Mouse (Mus musculus) limb, embryonic 13.5 days (tissue): ENCODE data around the gene Zfp106. TPM values are rescaled to one million over a fixed set of nuclear protein-coding genes. Genes with fewer than 3 reads are reported as not detected.

Experiments used
- ATAC-seq: fragments of 200-750 bp; cut with Nextera tagmentation; 2 replicates; pipeline ENCODE4 v1.8.0; 2017; ENCODE audit warnings: low read depth, moderate number of reproducible peaks, moderate TSS enrichment; ENCODE audit not compliant: low FRiP score
- H3K27ac ChIP-seq: fragments of 300-500 bp; sonication (generic); 2 replicates; pipeline ENCODE4 v1.5.1; 2015; ENCODE audit warnings: inconsistent platforms, mild to moderate bottlenecking, moderate library complexity
- H3K27me3 ChIP-seq: fragments of 300-500 bp; sonication (generic); 2 replicates; pipeline ENCODE4 v1.6.1; 2015; ENCODE audit warnings: mild to moderate bottlenecking, inconsistent platforms
- H3K36me3 ChIP-seq: fragments of 300-500 bp; sonication (generic); 2 replicates; pipeline ENCODE4 v1.6.1; 2015; ENCODE audit warnings: inconsistent platforms, mild to moderate bottlenecking, moderate library complexity
- H3K4me1 ChIP-seq: fragments of 300-500 bp; sonication (generic); 2 replicates; pipeline ENCODE4 v1.6.1; 2015; ENCODE audit warnings: inconsistent platforms
- H3K4me2 ChIP-seq: fragments of 300-500 bp; sonication (generic); replicated peaks from 2 replicates; pipeline ENCODE4 v1.6.1; 2015; ENCODE audit warnings: inconsistent platforms, mild to moderate bottlenecking, moderate library complexity
- H3K4me3 ChIP-seq: fragments of 300-500 bp; sonication (generic); 2 replicates; pipeline ENCODE4 v1.5.1; 2015; ENCODE audit warnings: moderate library complexity, mild to moderate bottlenecking, inconsistent platforms
- H3K9ac ChIP-seq: fragments of 300-500 bp; sonication (generic); 2 replicates; pipeline ENCODE4 v1.6.1; 2015; ENCODE audit warnings: mild to moderate bottlenecking, inconsistent platforms
- H3K9me3 ChIP-seq: fragments of 300-500 bp; sonication (generic); 2 replicates; pipeline ENCODE4 v1.6.1; 2016; ENCODE audit warnings: inconsistent platforms
- WGBS: fragments of 180-500 bp; shearing (Covaris S2); methylation state at CpG from one replicate; pipeline ENCODE4 v1.1.7; 2015; 5-methylcytosine and 5-hydroxymethylcytosine counted together
- polyA plus RNA-seq: library from polyadenylated mRNA; unstranded; fragments of >200 nt; fragmentation: Nextera tagmentation; extraction: Ambion mirVana; gene quantifications from 2 replicates; pipeline ENCODE4 v1.2.1, GENCODE M21; 2015

The Zfp106 gene
- 50.4 and 54.9 TPM in 2 replicates for polyA plus RNA-seq

DNA sequence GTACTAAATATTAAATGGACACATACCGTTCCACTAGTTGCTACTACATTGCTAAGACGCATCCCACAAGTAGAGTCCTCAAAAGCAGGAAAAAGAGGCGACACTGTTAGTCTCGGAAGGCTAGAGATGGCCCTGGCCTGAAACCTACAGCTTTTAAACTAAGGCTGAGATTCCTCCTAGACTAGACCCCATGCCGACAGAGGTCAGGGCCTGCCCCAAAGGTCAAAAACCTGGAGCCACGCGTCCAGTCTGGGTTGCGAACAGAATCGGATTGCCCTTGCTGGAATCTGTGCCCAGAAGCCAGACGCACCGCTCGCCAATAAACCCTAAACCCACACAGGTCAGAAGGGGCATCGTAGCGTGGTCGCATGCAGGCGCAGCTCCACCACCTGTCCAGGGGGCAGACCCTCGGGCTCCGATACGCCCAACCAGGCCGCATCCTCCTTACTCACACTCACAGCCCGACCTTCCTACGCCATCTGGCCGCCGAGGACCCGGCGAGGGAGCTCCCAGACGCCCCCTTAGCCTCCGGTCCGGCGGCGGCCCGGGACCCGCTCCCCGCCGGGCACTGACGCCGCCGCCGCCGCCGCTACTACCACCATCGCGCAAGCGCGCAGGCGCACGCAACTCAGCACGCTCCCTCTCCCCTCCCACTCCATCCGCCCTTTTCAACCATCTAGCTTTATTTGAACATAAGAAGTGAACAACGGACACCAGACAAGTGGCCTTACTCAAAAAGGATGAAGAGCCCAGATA is at the start of gene Zfp106:
TSS of gene Zfp106 (minus strand) at position 609 of the 756 bp plus-strand sequence.
- no peaks in the 10 kb centered on the region for H3K27me3 ChIP-seq

DNA sequence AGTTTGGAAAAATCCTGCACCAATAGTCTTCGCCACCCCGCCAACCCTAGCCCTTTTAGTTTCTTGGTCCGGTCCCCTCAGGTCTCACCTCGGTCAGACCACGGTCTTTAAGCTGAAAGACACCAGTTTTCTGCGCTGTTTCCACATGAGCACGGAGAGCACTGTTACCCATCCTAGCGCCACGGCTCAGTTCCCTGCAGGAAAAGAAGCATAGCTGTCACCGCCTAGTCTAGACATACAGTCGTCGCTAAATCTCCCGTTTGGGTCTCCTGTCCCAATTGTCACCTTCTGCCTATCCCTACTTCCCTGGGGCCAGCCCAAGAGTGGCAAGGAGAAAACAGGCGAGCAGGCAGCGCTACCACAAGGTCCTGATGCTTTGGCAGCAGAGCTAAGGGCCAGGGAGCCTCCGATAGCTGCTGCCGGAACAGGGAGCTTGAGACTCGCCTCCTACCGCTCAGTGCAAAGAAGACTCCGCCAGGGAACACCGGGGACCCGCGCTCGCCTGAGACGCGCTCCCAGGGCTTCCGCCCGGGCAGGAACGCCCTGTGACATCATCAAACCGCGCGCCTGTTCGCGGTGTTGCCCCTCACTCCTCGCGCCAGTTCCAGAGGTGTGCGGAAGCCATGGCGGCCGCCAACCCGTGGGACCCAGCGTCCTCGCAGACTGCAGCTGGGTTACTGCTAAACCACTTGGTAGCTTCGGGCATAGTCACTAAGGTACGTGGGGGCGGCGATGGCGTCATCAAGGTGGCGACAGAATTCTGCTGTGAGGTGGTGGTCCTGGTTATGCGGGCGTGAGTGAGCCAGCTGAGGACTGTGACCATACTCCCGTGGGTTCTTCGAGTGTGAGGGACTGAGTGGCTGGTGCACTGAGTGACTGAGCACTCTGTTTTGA is 45.4 kb upstream of the Zfp106 start, which contains the start of the genes Haus2 and Lrrc57:
TSS of gene Haus2 (plus strand) at position 554 of the 894 bp plus-strand sequence.
TSS of gene Lrrc57 (minus strand) at position 691 of the 894 bp plus-strand sequence.
- WGBS = under 1% methylated on average over 52 of the region's 52 CpGs
- ATAC-seq = peak; percentile 95
- Histone ChIP-seq H3K36me3 (peaks cover 13% of the 10 kb centered on the region), H3K4me2 (peak within 1 kb of the TSS; percentile 84), H3K4me3 (peak within 1 kb of the TSS; percentile 83), H3K27me3 (no peaks in the 10 kb centered on the region), H3K9ac (peak within 1 kb of the TSS; percentile 86), H3K4me1 (peaks cover 20% of the 10 kb centered on the region), H3K27ac (peak within 1 kb of the TSS; percentile 88), H3K9me3 (no peaks in the 10 kb centered on the region)

More for the DNA sequence above, at the start of gene Zfp106:
- under 1% methylated on average over 50 of the region's 50 CpGs for WGBS
- Histone ChIP-seq H3K4me1 (peaks cover 16% of the 10 kb centered on the region), H3K9me3 (no peaks in the 10 kb centered on the region), H3K36me3 (peaks cover 10% of the 10 kb centered on the region; the same call in 1 of the 2 replicates), H3K4me2 (peak within 1 kb of the TSS; percentile 76), H3K27ac (peak within 1 kb of the TSS; percentile 58; the same call in 1 of the 2 replicates), H3K9ac (peak within 1 kb of the TSS; percentile 88), H3K4me3 (peak within 1 kb of the TSS; percentile 94)
- peak; percentile 85 for ATAC-seq

DNA sequence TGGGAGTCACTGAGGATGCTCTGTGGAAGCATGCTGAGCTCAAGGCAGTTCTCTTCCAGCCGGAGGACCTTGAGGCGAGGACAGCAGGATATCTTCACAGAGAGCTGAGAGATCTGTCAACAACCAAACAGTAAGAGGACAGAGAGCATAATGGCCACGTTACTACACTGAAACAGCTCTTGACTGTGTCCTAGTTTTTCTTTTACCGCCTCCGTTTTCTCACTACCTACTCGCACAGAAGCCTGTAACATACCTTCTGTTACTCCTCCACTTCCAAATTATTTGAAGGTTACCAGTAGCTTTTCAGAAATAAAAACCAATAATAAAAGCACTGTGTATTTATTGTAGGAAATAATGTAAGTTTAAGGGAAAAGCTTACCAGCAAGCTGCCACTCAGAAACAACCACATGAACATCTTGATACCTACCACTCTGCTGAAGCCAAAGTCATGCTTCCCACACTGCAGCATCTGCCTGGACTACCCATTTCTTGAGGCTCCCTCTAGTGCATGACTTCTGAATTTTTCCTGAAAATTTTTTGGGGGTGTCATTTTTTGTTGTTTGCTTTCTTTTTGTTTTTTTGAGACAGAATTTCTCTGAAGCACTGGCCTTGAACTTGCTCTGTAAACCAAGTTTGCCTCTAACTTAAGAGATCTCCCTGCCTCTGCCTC is 42.5 kb upstream of the Zfp106 start:
- H3K9me3 ChIP-seq = no peaks in the 10 kb centered on the region
- WGBS = 84% methylated on average over 6 of the region's 6 CpGs
- no peak for ATAC-seq
- no peak overlapping the region for H3K27ac ChIP-seq
- no peak overlapping the region for H3K9ac ChIP-seq
- H3K4me3 ChIP-seq = no peak overlapping the region
- H3K4me1 ChIP-seq = peaks cover 20% of the 10 kb centered on the region
- peaks cover 20% of the 10 kb centered on the region for H3K36me3 ChIP-seq
- no peak overlapping the region for H3K4me2 ChIP-seq
- no peaks in the 10 kb centered on the region for H3K27me3 ChIP-seq

DNA sequence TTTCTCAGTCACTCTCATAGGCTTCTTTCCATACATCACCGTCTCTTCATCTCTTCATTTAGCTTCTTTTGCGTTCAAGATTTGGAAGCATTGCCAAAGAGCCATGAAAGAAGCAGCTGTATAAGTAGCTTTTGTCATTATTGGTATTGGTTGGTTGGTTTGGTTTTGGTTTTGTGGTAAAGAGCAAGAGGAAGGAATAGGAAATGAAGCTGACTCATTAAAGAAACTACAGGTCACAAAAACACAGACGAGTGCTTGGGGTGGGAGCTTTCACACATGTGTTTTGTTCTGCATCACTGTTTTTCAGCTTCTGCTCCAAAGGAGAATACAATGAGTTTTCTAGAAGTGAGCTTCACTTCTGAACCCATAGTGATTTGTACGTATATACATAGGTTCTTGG is 35.9 kb upstream of the Zfp106 start:
- no peaks in the 10 kb centered on the region for H3K4me1 ChIP-seq
- H3K4me3 ChIP-seq = no peak overlapping the region
- H3K4me2 ChIP-seq = no peak overlapping the region
- WGBS = 93% methylated on average over 4 of the region's 4 CpGs
- H3K27me3 ChIP-seq = no peaks in the 10 kb centered on the region
- no peak overlapping the region for H3K9ac ChIP-seq
- no peaks in the 10 kb centered on the region for H3K9me3 ChIP-seq
- no peak overlapping the region for H3K27ac ChIP-seq
- H3K36me3 ChIP-seq = peaks cover 76% of the 10 kb centered on the region
- ATAC-seq = no peak

DNA sequence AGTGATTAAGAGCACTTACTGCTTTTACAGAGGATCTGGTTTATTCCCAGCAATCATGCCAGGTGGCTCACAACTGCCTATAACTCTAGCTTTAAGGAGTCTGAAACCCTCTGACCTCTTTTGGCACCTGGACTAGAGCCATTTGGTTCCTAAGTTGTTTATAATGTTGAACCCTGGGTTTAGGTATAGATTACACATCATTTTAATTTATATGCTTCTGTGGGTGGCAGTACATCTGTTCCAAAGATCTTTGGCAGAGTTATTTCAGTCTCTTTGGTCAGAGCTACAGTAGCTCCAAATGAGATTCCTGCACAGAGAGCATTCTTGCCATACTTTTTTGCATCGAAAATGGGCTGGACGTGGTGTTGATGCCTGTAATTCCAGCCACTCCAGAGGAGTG is 34.1 kb upstream of the Zfp106 start:
- ATAC-seq = no peak
- Histone ChIP-seq H3K4me2 (no peak overlapping the region), H3K9ac (no peak overlapping the region), H3K27ac (no peak overlapping the region), H3K9me3 (no peaks in the 10 kb centered on the region), H3K4me3 (no peak overlapping the region), H3K36me3 (peaks cover 85% of the 10 kb centered on the region), H3K4me1 (no peaks in the 10 kb centered on the region), H3K27me3 (no peaks in the 10 kb centered on the region)
- 87% methylated on average over 2 of the region's 2 CpGs for WGBS

DNA sequence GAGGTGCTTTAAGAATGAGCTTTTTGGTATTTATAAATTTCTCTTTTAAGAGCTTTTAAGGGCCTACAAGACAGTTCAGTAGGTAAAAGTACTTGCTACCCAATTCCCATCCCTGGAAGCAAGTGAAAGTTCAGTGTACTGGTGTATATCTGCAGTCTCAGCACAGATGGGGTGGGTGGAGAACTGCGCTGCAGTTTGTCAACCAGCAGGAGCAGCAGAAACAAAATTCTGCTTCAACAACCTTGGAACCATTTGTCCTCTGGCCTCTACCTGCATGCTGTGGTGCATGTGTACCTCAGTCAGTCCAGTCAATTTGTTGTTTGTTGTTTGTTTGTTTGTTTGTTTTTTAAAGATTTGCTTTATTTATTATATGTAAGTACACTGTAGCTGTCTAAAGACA is 28.6 kb upstream of the Zfp106 start:
- peaks cover 72% of the 10 kb centered on the region for H3K36me3 ChIP-seq
- no peak overlapping the region for H3K9ac ChIP-seq
- no peaks in the 10 kb centered on the region for H3K27me3 ChIP-seq
- H3K9me3 ChIP-seq = no peaks in the 10 kb centered on the region
- no peak for ATAC-seq
- no peak overlapping the region for H3K27ac ChIP-seq
- 86% methylated on average over 1 of the region's 1 CpGs for WGBS
- H3K4me1 ChIP-seq = no peaks in the 10 kb centered on the region
- H3K4me3 ChIP-seq = no peak overlapping the region
- H3K4me2 ChIP-seq = no peak overlapping the region

DNA sequence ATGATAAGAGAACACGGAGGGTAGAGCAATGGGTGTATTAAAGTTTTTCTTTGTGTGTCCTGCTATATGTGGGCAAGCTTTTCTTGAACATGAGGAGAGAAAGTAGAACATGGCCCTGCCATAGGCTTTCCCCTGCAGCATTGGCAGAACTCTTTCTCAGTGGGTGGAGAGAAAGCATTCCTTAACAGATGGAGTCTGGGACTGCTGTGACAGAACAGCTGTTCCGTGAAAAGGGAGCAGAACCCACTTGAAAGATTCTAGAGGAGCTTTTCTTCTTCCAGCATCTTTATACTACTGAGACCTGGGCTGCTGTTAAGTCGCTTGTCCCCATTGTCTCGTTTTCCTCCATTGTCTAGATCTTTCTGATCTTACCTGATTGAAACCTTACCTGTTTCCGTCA is 26.1 kb upstream of the Zfp106 start:
- Histone ChIP-seq H3K4me2 (no peak overlapping the region), H3K4me3 (no peak overlapping the region), H3K36me3 (peaks cover 75% of the 10 kb centered on the region), H3K4me1 (no peaks in the 10 kb centered on the region), H3K27ac (no peak overlapping the region), H3K9me3 (no peaks in the 10 kb centered on the region), H3K9ac (no peak overlapping the region), H3K27me3 (no peaks in the 10 kb centered on the region)
- ATAC-seq = no peak
- WGBS = 87% methylated on average over 5 of the region's 5 CpGs

DNA sequence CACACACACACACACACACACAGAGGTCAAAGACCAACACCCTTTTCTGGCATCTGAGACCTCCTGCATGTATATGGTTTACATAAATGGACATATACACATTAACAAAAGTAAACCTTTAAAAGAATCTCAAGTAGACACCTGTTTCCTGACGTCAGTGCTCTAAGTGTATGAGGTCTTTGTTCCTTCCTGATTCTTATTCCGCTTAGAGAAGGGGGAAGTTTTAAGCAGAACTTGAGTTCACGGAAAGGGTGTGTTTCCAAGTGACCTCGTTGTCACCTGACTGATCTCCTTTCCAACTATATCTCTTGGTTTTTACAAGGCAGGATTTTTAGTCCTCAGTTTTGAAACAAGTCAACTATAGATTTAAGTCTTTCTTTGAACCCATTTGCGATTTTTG is 14.6 kb upstream of the Zfp106 start:
- H3K4me1 ChIP-seq = peaks cover 26% of the 10 kb centered on the region
- no peak overlapping the region for H3K4me3 ChIP-seq
- 0 out of 2 replicates have a peak, but pooled peaks cover 5% of the 10 kb centered on the region for H3K36me3 ChIP-seq
- no peak overlapping the region for H3K27ac ChIP-seq
- H3K9ac ChIP-seq = no peak overlapping the region
- no peak for ATAC-seq
- WGBS = 81% methylated on average over 5 of the region's 5 CpGs
- H3K9me3 ChIP-seq = no peaks in the 10 kb centered on the region
- no peaks in the 10 kb centered on the region for H3K27me3 ChIP-seq
- H3K4me2 ChIP-seq = no peak overlapping the region

DNA sequence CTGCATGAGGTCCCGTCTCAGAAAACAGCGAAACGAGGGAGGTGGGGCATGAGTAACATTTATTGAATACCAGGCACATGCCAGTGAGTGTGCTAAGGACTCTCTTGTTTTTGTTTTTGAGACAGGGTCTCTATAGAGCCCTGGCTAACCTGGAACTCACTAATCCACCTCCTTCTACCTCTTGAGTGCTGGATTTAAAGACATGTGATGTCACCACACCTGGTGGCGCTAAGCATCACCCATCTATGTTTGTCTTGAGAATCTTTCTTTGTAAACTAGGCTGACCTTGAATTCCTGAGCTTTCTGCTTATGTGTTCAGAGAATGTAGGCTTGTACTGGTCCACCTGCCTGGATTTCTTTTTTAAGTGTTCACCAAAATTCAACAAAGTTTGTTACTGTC is 14.2 kb upstream of the Zfp106 start:
- Histone ChIP-seq H3K4me1 (peaks cover 26% of the 10 kb centered on the region), H3K27ac (no peak overlapping the region), H3K4me3 (no peak overlapping the region), H3K27me3 (no peaks in the 10 kb centered on the region), H3K36me3 (0 out of 2 replicates have a peak, but pooled peaks cover 5% of the 10 kb centered on the region), H3K4me2 (no peak overlapping the region), H3K9ac (no peak overlapping the region), H3K9me3 (no peaks in the 10 kb centered on the region)
- 70% methylated on average over 4 of the region's 4 CpGs for WGBS
- ATAC-seq = no peak

DNA sequence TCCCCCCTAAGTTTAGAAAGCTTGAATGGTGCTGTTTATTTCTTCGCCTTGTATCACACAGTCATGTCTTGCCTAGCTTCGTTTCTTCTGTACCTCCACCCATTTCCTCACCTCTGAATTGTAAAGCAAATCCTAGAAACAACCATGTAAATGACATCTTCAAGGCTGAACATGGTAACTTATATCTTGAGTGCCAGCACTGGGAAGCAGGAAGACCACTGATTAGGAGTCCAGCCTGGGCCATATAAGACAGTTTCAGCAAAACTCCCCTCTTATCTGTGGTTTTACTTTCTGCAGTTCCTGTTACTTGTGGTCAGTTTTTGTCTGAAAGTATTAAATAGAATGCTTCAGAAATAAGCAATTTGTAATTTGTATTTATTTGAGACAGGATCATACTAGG is 12.3 kb upstream of the Zfp106 start:
- no peak for ATAC-seq
- no peaks in the 10 kb centered on the region for H3K27me3 ChIP-seq
- no peak overlapping the region for H3K9ac ChIP-seq
- H3K36me3 ChIP-seq = peaks cover 16% of the 10 kb centered on the region
- WGBS = 87% methylated on average over 2 of the region's 2 CpGs
- peaks cover 26% of the 10 kb centered on the region for H3K4me1 ChIP-seq
- H3K4me2 ChIP-seq = no peak overlapping the region
- H3K4me3 ChIP-seq = no peak overlapping the region
- H3K27ac ChIP-seq = no peak overlapping the region
- H3K9me3 ChIP-seq = no peaks in the 10 kb centered on the region

DNA sequence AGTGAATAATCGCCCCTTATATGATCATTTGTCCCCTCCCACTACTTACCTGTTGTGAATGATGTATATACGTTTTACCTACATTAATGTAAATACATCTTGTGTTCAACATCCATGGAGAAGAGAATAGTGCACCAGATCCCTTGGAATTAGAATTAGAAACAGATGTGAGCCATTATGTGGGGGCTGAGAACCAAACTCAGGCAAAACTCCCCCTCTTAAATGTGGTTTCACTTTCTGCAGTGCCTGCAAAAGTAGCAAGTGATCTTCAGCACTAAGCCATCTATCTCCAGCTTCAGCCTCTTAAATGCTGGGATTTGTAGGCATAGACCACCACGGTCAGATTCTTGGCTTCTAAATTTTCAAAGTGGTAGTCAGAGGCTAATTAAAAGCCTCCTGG is 11.5 kb upstream of the Zfp106 start:
- WGBS = 39% methylated on average over 3 of the region's 3 CpGs
- no peak overlapping the region for H3K27ac ChIP-seq

More for the DNA sequence above, 11.5 kb upstream of the Zfp106 start:
- Histone ChIP-seq H3K9me3 (no peaks in the 10 kb centered on the region), H3K27me3 (no peaks in the 10 kb centered on the region), H3K9ac (no peak overlapping the region), H3K4me1 (peaks cover 26% of the 10 kb centered on the region), H3K4me3 (no peak overlapping the region), H3K36me3 (peaks cover 16% of the 10 kb centered on the region), H3K4me2 (0 out of 2 replicates have a peak overlapping the region, but pooled peaks have one; percentile 0)
- ATAC-seq = no peak
